Mouse (Mus musculus): ENCODE measurements around the gene Klf2.

The Klf2 gene

DNA sequence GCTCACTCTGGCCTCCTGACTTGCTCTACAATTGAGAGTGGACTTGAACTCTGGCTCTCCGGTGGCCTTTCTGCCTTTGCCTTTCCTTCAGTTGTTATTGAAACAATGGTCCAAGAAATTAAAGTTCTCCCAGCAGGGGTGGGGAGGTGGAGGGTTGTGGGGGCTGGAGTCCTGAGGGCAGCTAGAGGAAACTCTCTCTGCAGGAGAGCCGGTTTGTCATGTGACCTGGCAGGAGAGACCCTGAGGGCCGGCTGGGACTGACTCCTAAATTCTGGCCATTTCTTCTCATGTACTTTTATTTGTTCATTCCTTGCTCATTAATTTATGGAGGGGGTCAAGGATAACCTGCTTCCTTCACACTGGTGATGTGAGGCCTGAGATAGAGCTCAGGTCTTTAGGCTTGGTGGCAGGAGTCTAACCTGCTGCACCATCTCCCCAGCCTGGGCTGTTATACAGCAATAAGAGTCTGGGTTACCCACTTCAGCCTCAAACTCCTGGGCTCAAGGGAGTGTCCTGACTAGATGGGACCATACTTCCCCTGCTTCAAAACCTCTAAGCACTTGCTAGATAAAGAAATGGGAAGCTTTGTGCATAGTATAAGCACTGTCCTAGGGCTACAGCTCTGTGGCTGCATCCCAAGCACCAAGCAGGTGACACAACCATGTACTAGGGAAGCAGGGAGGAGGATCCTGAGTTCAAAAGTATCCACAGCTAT lies 14.8 kb downstream of the Klf2 start:
- no peak for DNase-seq (ENCODE audit: low spot score)

DNA sequence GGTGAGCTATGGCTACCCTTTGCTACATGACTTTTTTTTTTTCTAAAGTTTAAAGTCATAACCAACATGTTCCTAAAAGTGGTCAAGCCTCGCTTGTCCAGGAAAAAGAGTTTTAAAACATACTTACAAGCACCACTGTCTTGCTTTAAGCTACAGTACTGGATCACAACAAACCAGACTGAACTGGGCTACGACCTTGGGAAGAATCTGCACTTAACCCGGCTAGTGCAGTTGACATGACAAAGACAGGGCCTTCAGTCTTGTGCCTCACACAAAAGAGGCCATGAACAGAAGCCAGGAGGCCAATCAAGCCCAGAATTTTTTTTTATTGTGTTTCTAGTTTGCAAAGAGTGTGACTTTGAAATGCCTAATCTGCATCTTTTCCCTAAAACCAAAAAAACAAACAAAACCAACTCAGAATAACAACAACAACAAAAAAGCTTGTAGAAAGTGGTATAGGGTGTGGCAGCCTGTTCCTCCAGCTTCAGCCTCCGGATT lies 15.4 kb downstream of the Klf2 start:
- DNase-seq (ENCODE audit: low spot score): no peak

DNA sequence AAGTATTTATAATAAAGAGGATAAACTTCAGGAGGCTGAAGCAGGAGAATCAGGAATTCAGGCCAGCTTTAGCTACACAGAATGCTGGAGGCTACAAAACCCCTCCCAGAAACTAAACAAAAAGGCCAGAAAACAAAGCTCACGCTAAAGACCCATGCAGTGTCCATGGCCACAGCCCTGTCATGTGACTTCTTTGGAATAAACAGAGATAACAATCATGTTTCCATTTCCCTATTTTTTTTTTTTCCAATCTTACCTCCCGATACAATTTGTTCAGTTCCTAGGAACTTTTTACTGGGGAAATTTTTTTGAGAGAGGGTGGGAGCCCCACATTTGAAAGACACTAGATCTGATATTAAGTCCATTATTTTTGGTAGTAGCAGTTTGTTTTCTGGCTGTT lies 17.4 kb downstream of the Klf2 start:
- no peak for DNase-seq (ENCODE audit: low spot score)

DNA sequence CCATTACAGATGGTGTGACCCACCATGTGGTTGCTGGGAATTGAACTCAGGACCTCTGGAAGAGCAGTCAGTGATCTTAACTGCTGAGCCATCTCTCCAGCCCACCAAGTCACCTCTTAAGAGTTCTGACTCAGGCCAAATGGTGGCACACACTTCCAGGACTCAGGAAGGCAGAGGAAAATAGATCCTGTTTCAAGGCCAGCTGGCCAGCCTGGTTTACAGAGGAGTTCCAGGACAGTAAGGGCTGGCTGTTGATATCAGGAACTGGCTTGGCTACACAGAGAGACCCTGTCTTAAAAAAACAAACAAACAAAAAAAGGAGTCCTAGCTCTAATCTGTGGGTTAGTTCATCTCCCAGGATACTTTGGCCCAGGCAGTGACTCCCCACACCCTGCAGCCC lies 18.2 kb downstream of the Klf2 start:
- DNase-seq (ENCODE audit: low spot score): no peak

DNA sequence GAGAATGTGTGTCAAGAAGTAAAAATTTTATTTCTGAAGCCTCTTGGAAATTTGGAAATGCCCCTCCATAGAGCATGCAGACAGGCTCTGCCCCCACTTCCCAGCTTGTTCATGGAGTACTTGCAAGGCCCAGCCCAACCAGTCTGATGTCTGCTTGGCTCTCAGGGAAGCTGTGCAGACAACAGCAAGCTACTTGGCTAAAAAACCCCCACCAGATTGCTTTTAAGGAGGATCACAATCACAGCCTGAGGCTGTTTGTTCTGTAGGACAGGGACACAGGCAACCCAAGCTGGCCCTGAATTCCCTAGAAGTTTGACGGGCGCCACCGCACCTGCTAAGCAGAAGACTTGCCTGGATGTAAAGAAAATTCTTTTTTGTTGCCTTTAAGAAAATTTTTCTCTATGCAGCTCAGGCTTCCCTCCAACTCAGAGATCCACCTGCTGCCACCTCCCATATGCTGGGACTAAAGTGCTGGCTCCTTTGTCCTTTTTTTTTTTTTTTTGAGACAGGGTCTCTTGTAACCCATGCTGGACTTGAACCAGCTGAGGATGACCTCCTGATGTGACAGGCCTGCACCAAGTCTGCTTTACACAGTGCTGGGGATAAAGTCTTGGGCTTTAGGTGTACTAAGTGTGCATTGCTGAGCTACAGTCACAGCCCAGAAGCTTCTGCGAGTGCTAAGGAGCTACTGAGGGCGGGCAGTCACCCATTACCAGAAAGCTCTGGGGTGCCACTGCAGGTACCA lies 23.9 kb downstream of the Klf2 start:
- DNase-seq (ENCODE audit: low spot score): no peak

DNA sequence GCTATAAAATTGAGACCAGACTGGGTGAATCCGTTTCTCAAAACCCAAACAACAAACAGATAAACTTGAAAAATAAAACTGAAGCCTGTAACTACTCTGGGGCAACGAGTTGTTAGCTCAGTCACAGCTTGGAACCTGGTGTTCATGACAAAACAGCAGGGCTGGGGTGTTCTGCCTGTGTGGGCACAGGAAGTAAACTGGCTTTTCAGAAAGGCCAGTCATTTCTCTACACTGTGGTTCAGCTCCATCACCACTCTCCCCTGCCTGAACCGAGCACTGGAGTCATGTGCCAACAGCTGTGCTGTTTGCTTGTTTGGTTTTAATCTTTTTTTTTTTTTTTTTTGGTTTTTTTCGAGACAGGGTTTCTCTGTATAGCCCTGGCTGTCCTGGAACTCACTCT lies 24.9 kb downstream of the Klf2 start:
- DNase-seq (ENCODE audit: low spot score): no peak

DNA sequence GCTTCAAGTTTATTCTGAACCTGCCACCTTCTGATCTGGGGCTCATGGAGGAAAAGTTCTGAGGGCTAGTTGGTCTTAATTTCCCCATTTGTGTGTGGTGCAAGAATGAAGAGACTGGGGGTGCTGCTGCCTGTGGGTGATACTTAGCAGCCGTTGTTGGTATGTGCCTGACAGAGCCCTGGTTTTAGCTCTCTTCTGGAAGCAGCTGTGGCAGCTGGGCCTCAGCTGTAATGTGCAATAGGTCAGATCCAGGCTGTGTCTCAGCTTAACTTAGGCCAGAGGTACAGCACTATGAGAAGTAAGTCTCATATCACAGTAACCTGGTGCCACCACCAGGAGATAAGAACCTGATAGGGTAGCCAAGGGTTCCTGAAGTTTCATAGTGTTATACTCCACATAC lies 28.7 kb downstream of the Klf2 start:
- no peak for DNase-seq (ENCODE audit: low spot score)

DNA sequence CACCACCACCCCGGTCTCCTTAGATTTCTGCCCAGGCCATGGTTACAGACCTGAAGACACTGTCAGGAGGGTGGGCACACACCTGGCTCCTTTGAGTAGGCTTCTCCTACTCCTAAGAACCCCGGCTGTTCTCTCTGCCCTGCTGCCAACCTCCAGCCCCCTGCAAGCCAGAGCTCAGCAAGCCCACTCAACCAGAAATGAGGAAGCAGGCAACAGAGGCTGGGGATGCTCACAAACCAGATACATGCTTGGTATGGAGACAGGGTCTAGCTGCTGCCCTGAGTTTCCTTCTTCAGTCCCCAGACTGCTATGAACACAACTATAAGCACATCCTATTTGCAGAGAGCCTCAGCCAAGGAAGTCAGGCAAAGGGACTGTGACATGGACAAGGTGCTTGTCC lies 29.3 kb downstream of the Klf2 start:
- no peak for DNase-seq (ENCODE audit: low spot score)

DNA sequence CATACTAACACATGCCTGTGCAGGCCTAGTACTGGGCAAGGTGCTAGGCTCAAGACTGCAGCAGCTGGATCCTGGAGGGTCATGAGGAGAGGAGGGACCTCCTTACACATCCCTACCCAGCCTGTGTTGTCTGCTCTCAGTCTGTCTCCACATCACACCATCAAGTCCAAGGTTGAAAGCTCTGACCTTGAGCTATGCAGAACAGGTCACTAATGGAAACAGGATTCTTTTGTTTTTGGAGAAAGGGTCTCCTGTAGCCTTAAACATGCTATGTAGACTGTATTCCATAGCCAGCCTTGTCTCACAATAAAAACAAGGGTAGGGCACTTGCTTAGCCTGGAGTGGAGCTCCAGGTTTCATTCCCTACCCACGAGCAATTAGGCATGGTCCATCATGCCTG lies 30.1 kb downstream of the Klf2 start:
- no peak for DNase-seq (ENCODE audit: low spot score)

DNA sequence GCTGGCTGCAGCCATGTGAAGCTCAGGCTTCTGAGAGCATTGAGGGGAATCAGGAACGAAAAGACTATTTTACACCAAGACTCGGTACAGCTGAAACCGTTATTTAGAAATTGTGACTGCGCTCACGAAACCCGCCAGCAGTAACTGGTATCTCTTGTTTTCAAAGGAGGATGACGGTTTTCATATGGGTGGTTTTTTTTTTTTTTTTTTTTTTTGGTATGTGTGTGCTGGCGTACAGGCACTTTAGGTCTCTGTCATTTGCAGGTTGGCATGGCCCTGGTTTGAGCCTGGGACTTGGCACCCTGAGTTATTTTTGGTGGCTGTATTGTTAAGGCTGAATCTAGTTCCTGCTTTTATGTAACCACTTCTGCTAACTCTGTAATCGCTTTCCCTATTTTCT lies 31.0 kb downstream of the Klf2 start:
- DNase-seq (ENCODE audit: low spot score): no peak

DNA sequence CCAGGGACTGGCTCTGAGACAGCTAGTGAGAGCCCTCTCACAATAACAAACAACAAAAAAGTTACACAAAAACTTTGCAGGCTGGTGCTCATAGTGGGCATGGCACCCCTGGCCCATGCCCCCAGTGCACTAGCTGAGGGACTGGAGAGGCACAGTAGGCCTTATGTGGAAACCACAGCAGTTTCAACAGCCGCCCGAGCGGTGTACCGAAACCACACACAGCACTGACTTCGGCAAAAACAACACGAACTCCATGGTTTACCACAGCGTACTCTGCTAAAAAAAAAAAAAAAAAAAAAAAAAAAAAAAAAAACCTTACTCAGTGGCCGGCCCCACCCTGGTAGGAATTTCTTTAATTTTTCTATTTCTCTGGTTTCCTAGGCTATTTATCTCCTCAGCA lies 31.9 kb downstream of the Klf2 start:
- DNase-seq (ENCODE audit: low spot score): no peak

DNA sequence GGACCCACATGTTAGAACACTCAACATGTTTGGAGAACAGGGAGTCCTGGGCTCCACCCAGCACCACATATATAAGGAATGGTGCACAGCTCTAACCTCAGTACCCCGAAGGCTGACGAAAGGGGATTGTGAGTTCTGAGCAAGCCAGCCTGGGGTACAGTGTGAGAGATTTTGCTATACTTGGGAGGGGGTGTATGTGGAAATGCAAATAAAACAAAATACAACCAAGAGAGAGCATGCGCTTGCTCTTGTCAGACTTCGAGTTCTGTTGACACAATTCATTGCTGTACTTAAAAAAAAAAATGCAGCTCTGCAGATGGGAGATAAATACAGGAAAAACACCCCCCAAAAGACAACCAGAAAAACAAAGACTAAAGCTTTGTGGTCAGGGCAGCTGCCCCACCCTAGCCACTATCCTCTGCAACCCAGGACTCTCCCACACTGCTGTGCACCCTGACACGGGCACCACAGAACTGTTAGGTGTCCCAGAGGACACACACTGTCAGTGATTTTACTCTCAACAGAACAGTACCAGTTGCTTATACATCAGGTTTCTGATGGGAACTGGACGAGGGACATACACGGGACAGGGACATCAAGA lies 32.7 kb downstream of the Klf2 start:
- no peak for DNase-seq (ENCODE audit: low spot score)

DNA sequence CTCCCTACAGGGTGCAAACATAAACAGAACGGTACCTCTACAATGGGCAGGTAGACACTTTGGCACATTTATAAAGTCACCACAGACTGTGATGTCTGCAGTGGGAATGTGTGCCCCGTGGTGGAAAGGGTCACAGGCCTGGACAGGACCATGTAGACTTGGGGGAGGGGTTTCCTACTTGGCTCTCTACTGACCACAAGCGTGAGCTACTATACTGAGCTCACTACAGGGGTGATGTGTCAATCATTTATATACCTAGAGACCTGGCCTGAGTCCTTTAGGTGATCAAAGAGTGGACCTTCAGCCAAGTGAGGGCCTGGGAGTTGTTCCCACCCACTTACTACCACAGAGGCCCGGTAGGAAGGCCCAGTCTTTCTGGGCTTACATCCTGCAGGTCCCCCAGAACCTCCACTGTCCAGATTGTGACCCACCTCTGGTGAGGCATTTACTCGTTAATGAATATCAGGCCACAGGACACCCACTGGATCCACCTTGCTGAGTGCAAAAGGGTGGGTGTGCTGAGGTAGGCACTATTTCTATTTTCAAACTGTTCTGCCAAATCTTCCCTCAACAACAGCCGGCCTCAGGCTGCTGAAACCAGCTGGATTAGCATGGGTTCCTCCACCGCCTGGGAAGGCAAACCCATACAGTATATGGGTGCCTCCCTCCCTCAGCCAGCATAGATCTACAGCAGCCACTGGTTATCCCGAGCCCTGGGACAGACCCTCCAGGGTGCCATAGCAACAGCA lies 34.3 kb downstream of the Klf2 start:
- DNase-seq (ENCODE audit: low spot score): no peak

DNA sequence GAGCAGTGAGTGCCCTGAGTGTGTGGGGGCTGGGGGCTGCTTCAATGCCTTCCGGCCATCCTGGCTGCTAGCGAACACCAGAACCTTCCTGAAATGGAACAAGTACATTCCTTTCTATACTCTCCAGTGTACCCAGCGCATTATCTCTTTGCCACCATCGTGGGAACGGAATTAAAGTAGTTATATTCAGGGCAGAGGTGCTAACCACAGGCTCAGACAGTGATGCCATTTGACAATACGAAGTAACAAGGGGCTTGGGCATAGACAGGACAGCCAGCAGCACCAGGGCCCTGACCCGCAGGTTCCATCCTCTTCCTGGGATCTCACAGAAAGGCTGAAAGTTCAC lies 34.8 kb downstream of the Klf2 start:
- DNase-seq (ENCODE audit: low spot score): no peak

DNA sequence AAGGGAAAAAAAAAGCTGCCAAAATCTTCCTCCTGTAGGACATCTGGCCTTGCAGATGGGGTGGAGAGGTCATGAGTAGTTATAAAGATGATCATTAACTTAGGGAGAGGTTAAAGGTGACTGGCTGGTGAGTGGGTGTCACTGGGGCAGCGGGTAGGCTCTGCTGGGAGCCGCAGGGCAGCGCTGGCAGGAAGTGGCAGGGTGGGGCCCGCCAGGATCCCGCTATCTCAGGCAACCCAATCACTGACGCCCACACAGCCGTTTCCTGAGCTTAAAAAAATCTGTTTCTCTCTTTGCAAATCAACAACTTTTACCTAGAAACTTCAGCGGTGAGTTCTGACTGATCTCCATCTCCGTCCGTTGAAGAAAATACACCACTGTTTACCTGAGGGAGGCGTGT lies 35.4 kb downstream of the Klf2 start:
- DNase-seq (ENCODE audit: low spot score): no peak

DNA sequence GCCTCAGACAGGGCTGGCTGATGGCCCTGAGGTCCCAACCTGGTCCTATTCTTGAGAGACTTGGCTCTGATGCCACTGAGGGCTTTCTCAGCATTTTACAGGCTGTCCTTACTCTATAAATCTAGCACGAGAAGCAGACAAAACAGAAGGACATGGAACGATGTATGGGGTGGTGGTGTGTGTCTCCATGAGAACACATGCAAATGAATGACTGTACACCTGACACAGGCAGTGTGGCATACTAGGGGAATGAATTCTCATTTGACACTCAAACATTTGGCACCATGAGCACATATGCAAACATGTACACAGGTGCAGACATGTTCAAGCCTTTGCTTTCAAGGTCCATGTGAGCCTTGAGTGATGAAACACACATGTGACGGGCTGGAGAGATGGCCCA lies 37.8 kb downstream of the Klf2 start:
- DNase-seq (ENCODE audit: low spot score): no peak

DNA sequence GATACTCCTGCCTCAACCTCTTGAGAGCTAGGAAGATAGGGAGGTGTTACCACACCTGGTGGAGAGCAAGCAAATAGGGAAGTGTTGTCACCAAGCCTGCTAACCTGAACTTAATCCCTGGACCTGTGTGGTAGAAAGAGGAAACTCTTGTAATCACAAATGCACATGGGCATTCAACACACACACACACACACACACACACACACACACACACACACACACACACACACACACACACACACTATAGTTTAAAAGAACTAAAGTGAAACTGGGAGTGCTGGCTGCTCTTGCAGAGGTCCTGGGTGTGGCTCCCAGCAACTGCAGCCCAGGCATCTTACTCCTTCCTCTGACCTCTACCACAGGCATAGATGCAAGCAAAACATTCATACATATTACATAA lies 41.3 kb downstream of the Klf2 start:
- no peak for DNase-seq (ENCODE audit: low spot score)

DNA sequence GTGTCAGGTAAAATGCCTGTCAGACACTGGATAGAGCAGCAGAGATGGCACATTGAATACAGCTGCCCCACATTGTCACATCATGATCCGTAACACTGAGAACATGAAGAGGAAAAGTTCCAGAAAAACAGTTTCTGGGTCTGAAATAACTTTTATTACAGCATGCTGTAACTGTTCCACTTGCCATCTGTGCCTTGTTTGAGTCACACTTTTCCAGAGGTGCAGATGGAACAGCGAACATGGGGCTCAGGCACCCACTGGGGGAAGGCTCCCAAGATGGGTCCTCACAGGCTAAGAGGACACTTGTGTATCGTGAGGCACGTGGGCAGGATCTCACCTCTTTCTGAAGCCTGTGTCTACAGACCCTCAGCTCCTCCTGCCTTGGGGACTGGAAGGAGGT lies 43.9 kb downstream of the Klf2 start:
- DNase-seq (ENCODE audit: low spot score): no peak

DNA sequence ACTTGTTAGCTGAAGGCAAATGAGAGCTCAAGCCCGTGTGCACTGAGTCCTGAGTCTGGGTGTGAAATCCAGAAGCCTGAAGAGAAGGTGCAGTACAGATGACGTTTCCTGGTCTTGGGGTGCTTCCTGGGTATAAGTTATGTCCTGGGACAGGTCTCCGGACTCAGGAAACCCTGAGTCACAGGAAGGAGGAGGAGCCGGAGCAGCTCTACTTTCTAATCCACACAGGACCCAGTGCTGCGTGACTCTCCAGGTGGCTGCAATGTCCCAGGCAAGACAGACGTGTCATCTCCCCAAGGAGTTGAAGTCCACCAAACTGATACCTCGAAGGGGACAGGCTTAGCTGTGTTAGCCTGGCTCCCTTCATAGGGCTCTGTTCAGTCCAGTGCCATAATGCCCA lies 44.6 kb downstream of the Klf2 start:
- DNase-seq (ENCODE audit: low spot score): no peak

DNA sequence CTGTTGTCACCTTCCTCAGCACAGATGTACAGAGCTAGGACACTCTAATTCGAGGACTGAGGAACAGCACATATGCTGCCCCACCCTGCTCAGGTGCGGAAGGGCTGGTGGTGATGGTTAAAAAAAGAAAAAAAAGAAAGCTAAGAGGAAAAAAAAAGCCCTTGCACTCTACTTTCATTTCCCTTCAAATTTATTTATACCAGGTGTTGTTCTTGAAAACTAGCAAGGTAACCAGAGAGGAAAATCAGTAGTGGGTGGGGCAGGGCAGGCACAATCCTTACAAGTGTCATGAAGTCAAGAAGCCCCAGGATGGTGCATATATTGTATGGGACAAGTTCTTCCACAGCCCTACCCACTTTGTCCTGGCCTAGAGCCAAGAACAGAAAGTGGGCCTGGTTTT lies 46.2 kb downstream of the Klf2 start:
- no peak for DNase-seq (ENCODE audit: low spot score)

DNA sequence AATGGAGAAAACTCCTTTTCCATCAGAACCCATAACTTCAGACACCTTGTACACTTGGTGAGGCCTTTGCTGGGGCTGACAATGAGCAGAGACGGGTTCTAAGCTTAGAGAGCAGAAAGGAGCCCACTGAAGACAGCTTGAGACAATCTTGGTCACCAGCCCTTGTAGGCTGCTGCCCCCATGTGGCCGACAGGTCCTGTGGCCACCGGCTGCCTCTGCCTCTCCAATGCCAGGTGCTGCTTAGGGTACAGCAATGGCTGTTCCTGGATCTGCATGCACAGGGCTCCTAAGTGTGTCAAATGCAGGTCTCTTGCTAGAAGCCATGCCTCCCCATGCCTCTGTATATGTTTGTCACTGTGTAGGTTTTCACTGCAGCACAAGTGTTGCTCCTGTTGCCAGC lies 47.0 kb downstream of the Klf2 start:
- DNase-seq (ENCODE audit: low spot score): peak; percentile 55

DNA sequence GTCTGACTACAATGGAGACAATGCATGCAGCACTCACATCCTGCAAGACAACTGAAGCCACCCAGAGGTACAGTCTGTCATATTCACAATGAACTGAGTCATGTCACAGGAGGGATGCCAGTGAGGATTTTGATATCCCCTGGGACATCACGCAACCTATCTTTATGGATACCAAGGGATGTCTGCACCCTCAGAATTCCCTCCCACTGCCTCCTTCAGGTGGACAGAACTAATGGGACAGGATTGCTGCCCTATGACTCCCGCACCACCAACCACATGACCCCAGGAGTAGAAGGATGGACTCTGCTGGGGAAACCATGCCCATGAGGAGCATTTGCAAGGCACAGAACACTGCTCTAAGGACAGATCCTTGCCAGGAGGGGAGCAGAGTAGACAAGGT lies 47.6 kb downstream of the Klf2 start:
- no peak for DNase-seq (ENCODE audit: low spot score)
